Mouse (Mus musculus): ENCODE measurements at regions not wholly inside any gene's neighbourhood (a gene's known extent, or its start where the extent isn't known, plus 50 kb on each side); places are given as distances from the start of the nearest gene placed in this dataset.

DNA sequence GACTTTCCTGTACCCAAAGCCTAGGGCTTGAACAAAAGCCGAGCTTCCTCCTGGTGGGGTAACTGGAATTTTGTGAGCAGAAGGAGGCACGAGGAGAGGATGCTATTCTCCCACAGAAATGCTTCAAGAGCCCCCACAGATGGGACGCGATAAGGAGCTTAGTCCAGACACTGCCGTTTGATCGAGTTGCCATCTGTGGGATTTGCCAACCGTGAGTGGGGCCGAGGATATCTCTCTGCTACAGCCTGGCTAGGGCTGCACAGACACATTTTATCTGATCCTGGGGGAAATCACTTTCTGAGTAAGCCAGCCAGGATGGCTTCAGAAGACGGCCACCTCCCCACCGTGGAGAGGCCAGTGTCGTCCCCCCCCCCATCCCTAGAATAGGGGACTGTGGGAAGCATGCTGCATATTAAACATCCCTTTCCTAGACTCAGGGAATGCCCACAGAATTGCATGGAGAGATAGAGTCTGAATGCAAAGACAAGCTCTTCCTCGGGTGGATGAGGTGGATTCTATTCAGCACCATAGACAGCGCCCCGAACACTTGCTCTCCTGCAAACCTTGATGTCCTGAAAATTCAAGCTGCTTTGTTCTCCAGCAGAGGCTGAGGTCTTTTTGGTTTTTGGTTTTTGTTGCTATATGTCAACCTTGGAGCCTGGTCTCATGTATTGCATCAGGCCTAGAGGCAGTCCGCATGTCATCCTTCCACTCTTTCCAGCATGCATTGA, 611.6 kb upstream of the Fam19a5 start:
- Histone ChIP-seq H3K27me3 (ENCODE audit: control insufficient read depth, insufficient read depth, low read length) (no peaks in the 10 kb centered on the region), H3K36me3 (ENCODE audit: control insufficient read depth, insufficient read depth, low read length) (no peaks in the 10 kb centered on the region), H3K4me3 (ENCODE audit: control insufficient read depth, low read depth, low read length) (no peak overlapping the region), H3K4me1 (ENCODE audit: control insufficient read depth, insufficient read depth, low read length) (no peaks in the 10 kb centered on the region), H3K27ac (ENCODE audit: control insufficient read depth, insufficient read depth, low read depth, low read length) (no peak overlapping the region)
- TF ChIP-seq CTCF (IDR thresholded peaks at IDR 0.05; ENCODE audit: control insufficient read depth, insufficient read depth, insufficient replicate concordance, low read depth, low read length) (no peak), POLR2A (IDR thresholded peaks at IDR 0.05; ENCODE audit: control insufficient read depth, low read depth, low read length) (no peak)

DNA sequence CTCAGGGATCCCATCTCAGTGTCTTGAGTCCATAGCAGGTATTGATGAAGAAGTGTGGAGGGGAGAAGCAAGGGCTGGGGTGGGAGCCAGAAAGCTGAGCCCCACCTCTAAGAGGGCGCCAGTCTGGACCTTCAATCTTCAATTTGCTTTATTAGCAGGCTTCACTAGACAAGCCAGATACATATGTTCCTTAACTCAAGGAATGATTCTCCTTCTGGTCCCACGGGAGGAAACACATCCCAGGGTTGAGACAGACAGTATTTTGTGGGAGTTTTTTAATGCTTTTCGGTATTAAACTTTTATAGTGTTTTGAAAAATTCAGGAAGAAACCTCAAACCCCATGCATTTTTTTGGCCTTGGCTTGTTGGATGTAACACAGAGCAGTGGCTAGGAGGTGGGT, 606.7 kb upstream of the Fam19a5 start:
- H3K4me3 ChIP-seq (ENCODE audit: control insufficient read depth, low read depth, low read length) = no peak overlapping the region
- H3K36me3 ChIP-seq (ENCODE audit: control insufficient read depth, insufficient read depth, low read length) = no peaks in the 10 kb centered on the region
- no peaks in the 10 kb centered on the region for H3K4me1 ChIP-seq (ENCODE audit: control insufficient read depth, insufficient read depth, low read length)
- no peak overlapping the region for H3K27ac ChIP-seq (ENCODE audit: control insufficient read depth, insufficient read depth, low read depth, low read length)
- H3K27me3 ChIP-seq (ENCODE audit: control insufficient read depth, insufficient read depth, low read length) = no peaks in the 10 kb centered on the region
- TF ChIP-seq POLR2A (IDR thresholded peaks at IDR 0.05; ENCODE audit: control insufficient read depth, low read depth, low read length) (no peak), CTCF (IDR thresholded peaks at IDR 0.05; ENCODE audit: control insufficient read depth, insufficient read depth, insufficient replicate concordance, low read depth, low read length) (no peak)

DNA sequence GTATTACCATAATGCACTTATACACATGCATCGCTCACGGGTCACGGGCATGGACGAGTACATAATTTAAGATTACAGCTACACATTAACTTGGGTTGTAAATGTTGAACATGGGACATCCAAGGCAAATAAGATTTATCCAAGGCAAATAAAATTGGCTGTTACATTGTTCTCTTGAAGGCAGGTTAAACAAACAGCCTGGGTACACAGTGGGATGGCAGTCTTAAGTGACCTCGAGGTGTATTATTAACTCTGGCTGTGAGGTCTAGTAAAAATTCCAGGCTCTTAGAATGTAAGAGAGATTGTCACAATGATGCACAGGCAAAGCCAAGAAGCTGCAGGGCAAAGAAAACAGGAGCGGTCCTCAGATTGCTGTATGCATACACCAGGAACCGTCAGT, 599.6 kb upstream of the Fam19a5 start:
- Histone ChIP-seq H3K27ac (ENCODE audit: control insufficient read depth, insufficient read depth, low read depth, low read length) (no peak overlapping the region), H3K4me1 (ENCODE audit: control insufficient read depth, insufficient read depth, low read length) (no peaks in the 10 kb centered on the region), H3K27me3 (ENCODE audit: control insufficient read depth, insufficient read depth, low read length) (no peaks in the 10 kb centered on the region), H3K36me3 (ENCODE audit: control insufficient read depth, insufficient read depth, low read length) (no peaks in the 10 kb centered on the region), H3K4me3 (ENCODE audit: control insufficient read depth, low read depth, low read length) (no peak overlapping the region)
- TF ChIP-seq POLR2A (IDR thresholded peaks at IDR 0.05; ENCODE audit: control insufficient read depth, low read depth, low read length) (no peak), CTCF (IDR thresholded peaks at IDR 0.05; ENCODE audit: control insufficient read depth, insufficient read depth, insufficient replicate concordance, low read depth, low read length) (no peak)

DNA sequence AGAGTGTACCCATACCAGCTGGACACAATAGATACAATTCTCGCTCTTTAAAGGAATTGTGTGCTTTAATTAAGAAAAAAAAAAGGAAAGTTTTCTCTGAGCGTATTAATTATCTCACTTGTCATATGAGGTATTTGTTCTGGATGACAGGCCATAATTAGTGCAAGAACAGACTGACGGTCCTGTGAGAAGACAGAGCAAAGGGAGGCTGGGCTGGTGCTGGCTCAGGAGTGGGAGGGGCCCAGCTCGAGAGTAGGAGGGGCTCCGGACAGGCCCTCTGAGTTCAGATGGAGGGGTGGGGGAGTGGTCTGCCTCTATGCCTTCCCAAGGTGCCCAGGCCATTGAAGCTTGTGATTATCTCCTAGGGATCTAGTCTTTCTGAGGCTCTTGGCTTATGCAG, 591.5 kb upstream of the Fam19a5 start:
- no peak overlapping the region for H3K27ac ChIP-seq (ENCODE audit: control insufficient read depth, insufficient read depth, low read depth, low read length)
- H3K27me3 ChIP-seq (ENCODE audit: control insufficient read depth, insufficient read depth, low read length) = no peaks in the 10 kb centered on the region
- H3K4me1 ChIP-seq (ENCODE audit: control insufficient read depth, insufficient read depth, low read length) = no peaks in the 10 kb centered on the region
- no peaks in the 10 kb centered on the region for H3K36me3 ChIP-seq (ENCODE audit: control insufficient read depth, insufficient read depth, low read length)
- TF ChIP-seq CTCF (IDR thresholded peaks at IDR 0.05; ENCODE audit: control insufficient read depth, insufficient read depth, insufficient replicate concordance, low read depth, low read length) (no peak), POLR2A (IDR thresholded peaks at IDR 0.05; ENCODE audit: control insufficient read depth, low read depth, low read length) (no peak)
- no peak overlapping the region for H3K4me3 ChIP-seq (ENCODE audit: control insufficient read depth, low read depth, low read length)

DNA sequence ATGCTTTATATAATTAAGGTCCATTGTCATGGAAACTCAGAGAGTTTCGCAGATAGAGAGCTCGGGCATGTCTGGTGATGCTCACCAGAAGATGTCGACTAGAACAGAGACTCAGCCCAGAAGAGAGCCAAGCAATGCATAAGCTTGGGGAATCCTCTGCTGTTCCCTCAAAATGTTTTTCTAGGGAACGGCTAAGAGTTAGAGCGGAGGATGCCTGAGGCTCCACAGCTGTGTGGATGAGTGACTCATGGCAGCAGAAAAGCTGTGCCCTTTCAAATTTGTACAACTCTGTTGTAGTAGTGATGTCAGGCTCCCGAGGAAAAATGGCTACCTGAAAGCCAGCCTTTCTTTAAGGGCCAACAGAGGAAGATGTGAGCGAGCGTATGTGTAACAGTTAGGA, 586.2 kb upstream of the Fam19a5 start:
- no peaks in the 10 kb centered on the region for H3K36me3 ChIP-seq (ENCODE audit: control insufficient read depth, insufficient read depth, low read length)
- no peak for TF ChIP-seq POLR2A (IDR thresholded peaks at IDR 0.05; ENCODE audit: control insufficient read depth, low read depth, low read length)
- TF ChIP-seq CTCF (IDR thresholded peaks at IDR 0.05; ENCODE audit: control insufficient read depth, insufficient read depth, insufficient replicate concordance, low read depth, low read length) = no peak
- no peaks in the 10 kb centered on the region for H3K27me3 ChIP-seq (ENCODE audit: control insufficient read depth, insufficient read depth, low read length)
- no peaks in the 10 kb centered on the region for H3K4me1 ChIP-seq (ENCODE audit: control insufficient read depth, insufficient read depth, low read length)
- H3K4me3 ChIP-seq (ENCODE audit: control insufficient read depth, low read depth, low read length) = no peak overlapping the region
- no peak overlapping the region for H3K27ac ChIP-seq (ENCODE audit: control insufficient read depth, insufficient read depth, low read depth, low read length)

DNA sequence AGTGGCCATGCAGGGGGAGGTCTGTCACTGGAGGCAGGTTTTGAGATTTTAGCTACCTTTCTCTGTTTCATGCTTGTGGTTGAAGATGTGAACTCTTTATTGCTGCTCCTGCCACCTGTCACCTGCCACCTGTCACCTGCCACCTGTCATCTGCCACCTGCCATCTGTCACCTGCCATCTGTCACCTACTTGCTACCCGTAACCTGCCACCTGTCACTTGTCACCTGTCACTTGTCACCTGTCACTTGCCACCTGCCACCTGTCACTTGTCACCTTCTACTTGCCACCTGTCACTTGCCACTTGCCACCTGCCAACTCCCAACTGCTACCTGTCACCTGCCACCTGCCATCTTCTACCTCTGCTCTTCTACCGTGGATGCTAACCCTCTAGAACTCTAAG, 581.2 kb upstream of the Fam19a5 start:
- no peaks in the 10 kb centered on the region for H3K4me1 ChIP-seq (ENCODE audit: control insufficient read depth, insufficient read depth, low read length)
- H3K4me3 ChIP-seq (ENCODE audit: control insufficient read depth, low read depth, low read length) = no peak overlapping the region
- TF ChIP-seq CTCF (IDR thresholded peaks at IDR 0.05; ENCODE audit: control insufficient read depth, insufficient read depth, insufficient replicate concordance, low read depth, low read length) (no peak), POLR2A (IDR thresholded peaks at IDR 0.05; ENCODE audit: control insufficient read depth, low read depth, low read length) (no peak)
- no peak overlapping the region for H3K27ac ChIP-seq (ENCODE audit: control insufficient read depth, insufficient read depth, low read depth, low read length)
- H3K36me3 ChIP-seq (ENCODE audit: control insufficient read depth, insufficient read depth, low read length) = no peaks in the 10 kb centered on the region
- no peaks in the 10 kb centered on the region for H3K27me3 ChIP-seq (ENCODE audit: control insufficient read depth, insufficient read depth, low read length)

DNA sequence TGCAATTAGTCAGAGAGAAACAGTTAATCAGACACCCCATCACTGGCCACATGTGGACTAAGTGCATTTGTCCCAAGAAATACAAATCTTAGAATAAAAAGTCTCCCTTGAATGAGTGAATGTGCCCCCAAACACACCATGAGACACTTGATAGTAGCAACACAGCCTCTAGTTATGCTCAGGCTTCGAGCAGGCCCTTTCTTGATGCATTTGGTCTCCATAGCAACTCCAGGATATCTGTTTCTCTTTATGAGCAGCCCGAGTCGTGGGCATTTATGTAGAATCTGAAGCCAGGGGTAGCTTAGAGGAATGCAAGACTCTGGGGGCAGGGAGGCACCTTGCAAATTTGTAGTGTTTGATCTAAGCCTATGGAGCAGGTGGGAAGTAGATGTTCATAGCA, 580.6 kb upstream of the Fam19a5 start:
- TF ChIP-seq CTCF (IDR thresholded peaks at IDR 0.05; ENCODE audit: control insufficient read depth, insufficient read depth, insufficient replicate concordance, low read depth, low read length) (no peak), POLR2A (IDR thresholded peaks at IDR 0.05; ENCODE audit: control insufficient read depth, low read depth, low read length) (no peak)
- no peaks in the 10 kb centered on the region for H3K4me1 ChIP-seq (ENCODE audit: control insufficient read depth, insufficient read depth, low read length)
- H3K27ac ChIP-seq (ENCODE audit: control insufficient read depth, insufficient read depth, low read depth, low read length) = no peak overlapping the region
- no peak overlapping the region for H3K4me3 ChIP-seq (ENCODE audit: control insufficient read depth, low read depth, low read length)
- no peaks in the 10 kb centered on the region for H3K36me3 ChIP-seq (ENCODE audit: control insufficient read depth, insufficient read depth, low read length)
- no peaks in the 10 kb centered on the region for H3K27me3 ChIP-seq (ENCODE audit: control insufficient read depth, insufficient read depth, low read length)

All from testis, adult 2 months (tissue).